Mouse (Mus musculus) induced T-regulatory cell, adult 2 months (primary cell): Measurements from ENCODE around the gene Sesn2.
A peak's percentile ranks its signal among the peaks of the same experiment; 100 is the strongest.
"Not testable (repeated sequence)": the region's sequence is repeated elsewhere in the genome, so short reads cannot be mapped to it uniquely, and the experiment has no call there.

ENCODE experiments used
- DNase-seq: peaks from one replicate; pipeline ENCODE4 v3.0.0-alpha.2; 2012; ENCODE audit warnings: low read depth

Gene Sesn2

DNA sequence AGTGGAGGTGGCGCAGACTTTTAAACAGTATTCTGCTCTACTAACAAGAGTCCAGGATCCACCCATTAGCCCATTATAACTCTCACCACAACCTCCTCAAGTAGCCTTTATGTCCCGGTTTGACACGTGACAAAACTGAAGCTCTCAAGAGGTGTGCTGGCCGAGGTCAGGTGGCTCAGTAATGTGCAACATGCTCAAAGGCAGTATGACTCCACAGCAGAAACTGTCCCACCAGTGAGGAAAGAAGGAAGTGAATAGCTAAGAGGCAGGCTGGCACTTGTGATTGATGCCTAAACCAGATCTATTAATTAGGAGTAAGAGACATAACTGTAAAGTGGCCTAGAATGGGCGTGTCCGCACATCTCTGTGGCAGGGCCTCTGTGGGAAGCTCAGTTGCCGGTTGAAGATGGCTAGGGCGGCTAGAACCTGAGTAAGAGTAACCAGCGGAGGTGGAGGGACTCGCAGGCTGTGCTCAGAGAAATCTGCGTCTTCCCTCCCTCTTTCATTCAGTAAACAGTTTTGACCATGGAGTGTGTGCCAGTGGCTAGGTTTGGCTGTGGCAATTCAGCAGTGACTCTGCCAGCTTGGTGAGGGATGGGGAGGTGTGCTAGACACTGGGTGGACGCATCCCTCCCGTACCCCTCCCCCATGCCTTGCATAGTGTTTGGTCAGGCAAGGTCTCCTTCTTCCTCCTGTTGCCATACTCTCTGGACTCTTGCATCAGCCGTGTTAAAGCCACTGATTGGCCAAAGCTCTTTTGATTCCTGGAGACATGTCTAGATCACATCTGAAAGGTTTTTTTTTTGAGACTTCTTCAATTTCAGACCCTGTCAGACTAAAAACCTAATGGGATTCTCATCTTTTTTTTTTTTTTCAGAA, 3.3 kb upstream of the Sesn2 start:
- peak; percentile 37 for DNase-seq

DNA sequence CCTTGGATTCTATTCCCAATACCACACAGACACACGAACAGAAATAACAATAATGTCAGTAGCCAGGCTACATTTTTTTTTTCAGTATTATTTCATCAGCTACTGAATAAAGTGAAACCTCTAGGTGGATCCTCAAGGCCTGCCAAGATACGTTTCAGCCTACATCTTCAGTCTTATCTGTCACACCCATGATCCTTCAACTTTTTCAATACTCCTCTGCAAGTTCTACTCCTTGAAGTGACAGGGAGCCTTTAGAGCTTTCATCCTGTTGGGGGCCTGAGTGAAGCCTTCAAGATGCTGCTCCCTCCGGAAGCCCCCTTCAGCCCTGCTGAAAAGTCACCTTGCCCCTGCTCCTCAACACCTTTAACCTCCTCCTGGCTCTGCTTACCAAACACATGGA, 1.8 kb upstream of the Sesn2 start:
- no peak for DNase-seq

DNA sequence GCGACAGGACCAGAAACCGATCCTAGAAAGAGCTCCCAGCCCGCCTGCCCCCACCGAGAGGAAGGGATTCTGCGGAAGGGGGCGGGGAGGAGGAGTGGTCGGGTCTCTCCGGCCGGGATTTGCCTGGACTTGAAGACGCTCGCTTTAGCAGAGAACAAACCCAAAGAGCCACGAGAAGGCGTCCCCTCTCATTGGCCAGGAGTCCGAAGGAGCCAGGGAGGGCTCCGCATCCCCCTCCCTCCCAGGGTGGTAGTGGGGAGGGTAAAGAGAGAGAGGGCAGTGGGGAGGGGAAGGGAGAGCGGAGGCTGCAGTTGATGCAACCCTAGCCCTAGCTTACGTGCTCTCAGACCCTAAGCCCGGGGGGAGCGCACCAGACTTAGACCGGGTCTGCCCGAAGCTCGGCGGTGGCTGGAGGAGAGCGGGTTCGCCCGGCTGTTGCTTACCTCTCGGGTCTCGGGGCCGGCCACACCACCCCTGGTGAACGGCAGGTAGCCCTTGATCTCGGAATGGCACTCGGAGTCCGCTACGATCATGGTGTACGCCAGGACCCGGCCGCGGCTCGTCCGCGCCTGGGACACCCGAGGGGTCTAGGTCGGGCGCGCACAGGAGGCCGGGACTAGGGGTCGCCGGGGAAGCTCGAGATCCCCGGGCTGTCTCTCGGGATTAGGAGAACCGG, 542 bp downstream of the Sesn2 start:
- DNase-seq, result peak; percentile 69

- no peak for DNase-seq
These were observed 3.1 kb downstream of the Sesn2 start for GRCm38 (mm10) chr4:132507210-132507609.

- no peak for DNase-seq
These were observed 4.1 kb downstream of the Sesn2 start for GRCm38 (mm10) chr4:132506250-132506649.

- no peak for DNase-seq
These were observed 4.5 kb downstream of the Sesn2 start for GRCm38 (mm10) chr4:132505800-132506199.

- DNase-seq, result no peak
These were observed 5.1 kb downstream of the Sesn2 start for GRCm38 (mm10) chr4:132505034-132505738.

- DNase-seq, result no peak
These were observed 7.0 kb downstream of the Sesn2 start for GRCm38 (mm10) chr4:132503344-132503743.

DNA sequence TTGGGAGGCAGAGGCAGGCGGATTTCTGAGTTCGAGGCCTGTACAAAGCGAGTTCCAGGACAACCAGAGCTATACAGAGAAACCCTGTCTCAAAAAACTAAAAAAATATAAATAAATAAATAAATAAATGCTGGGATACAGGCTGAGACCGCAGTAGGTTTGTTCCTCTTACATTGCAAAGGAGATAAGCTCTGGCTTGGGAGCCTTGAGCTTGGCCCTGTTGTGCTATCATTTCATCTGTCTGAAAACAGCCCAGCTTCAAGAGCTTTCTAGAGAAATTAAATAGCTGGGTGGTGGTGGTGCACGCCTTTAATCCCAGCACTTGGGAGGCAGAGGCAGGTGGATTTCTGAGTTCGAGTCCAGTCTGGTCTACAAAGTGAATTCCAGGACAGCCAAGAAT, 8.7 kb downstream of the Sesn2 start:
- no peak for DNase-seq

- no peak for DNase-seq
These were observed 15.9 kb downstream of the Sesn2 start for GRCm38 (mm10) chr4:132494271-132494918.

DNA sequence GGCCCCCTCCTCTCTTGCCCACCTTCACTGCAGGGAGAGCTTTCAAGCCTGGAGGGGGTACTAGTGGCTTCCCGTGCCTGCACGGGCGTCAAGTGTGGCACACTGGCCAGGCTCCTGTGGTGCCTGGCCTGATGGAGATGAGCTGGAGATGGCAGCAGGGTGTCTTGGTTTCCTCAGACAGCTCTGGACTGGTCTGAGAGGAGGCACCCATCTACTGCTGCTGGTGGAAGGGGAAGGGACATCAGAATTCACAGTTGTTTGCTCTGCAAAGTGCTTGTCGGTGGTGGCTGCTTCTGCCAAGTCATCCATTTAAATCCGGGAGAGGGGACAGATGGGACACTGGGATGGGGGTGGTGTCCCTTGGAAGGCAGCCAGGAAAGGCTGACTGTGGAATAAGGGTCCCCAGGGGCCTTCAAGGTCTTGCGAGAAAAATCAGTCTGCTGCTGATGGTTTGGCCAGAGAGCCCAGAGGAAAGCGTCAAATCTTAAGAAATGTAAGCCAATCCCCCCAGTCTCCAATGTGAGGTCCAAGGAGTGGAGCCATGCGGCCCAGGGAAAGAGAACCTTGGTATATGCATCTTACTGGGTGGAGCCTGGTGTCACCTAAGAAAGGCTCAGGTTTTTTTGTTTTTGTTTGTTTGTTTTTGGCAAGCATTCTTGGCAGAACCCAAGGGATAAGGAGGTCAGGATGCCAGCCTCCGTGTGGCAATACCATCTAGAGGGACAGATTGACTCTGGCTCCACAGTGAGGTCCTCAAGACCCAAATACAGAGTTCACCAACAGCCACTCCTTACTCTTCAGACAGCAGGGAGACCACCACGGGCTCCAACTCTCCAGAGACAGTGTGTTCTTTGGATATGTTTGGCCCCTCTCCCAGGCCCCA, 17.9 kb downstream of the Sesn2 start:
- no peak for DNase-seq

DNA sequence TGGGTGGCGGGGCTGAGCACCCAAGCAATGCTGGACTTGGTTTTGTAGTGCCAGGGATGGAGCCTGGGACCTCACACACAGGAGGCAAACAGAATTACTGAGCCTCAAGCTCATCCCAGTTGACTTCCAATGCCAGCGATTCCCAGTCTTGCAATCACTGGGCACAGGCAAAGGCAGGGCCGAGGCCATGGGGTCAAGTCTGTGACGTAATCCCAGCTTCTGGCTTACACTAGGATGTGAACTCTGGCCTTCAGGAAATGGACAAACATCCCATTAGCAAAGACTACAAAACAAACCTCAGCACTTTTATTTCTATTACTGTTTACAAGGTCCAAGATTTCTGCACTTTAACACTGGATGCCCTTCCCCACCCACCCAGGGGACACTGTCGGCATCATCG, 18.6 kb downstream of the Sesn2 start:
- no peak for DNase-seq

GRCm38 (mm10) chr4:132491057-132491456, 19.2 kb downstream of the Sesn2 start:
- DNase-seq, result no peak

DNA sequence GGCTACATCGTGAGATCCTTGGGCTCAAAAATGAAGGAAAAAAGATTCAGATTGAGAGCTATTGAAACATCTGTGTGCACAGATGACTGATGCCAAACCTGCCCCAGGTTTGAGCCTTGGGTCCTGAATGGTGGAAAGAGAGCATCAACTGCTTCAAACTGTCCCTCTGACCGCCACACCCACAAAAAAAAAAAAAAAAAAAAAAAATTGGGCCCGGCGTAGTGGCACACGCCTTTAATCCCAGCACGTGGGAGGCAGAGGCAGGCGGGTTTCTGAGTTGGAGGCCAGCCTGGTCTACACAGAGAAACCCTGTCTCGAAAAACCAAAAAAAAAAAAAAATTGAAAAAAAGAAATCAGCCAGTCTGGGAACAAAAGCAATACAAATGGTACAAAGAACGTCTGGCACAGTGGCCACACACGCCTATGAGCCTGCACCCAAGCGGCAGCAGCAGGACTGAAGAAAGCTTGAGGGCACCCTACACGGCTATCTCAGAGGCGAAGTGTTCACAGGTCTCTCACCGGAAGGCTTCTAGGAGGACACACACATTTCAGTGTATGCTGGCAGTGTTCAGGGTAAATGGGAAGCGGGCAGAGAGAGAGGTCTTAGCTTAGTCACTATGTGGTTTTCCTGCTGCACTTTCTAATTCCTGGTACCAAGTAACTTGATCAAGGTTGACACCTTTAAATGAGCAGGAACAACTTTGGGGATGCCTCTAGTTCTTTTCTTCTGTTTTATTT, 19.9 kb downstream of the Sesn2 start:
- DNase-seq, result no peak

DNA sequence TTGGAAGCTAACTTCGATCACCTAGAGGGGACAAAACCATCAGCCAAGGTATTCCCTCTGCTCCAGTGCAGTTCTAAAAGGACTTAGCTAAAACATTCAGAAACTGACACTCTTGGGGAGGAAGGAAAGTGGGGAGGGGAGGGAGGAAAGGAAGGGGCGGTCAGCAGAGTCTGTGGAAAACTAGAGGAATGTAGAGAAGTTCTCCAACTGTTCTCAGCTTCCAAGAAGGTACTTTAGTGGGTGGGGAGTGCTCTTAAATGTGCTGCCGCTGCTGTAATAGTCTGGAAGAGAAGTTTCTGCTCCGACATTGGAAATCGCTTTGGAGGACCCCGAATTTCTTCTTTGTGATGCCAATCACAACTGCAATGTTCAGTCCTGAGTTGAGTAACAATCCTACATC, 21.3 kb downstream of the Sesn2 start:
- no peak for DNase-seq

DNA sequence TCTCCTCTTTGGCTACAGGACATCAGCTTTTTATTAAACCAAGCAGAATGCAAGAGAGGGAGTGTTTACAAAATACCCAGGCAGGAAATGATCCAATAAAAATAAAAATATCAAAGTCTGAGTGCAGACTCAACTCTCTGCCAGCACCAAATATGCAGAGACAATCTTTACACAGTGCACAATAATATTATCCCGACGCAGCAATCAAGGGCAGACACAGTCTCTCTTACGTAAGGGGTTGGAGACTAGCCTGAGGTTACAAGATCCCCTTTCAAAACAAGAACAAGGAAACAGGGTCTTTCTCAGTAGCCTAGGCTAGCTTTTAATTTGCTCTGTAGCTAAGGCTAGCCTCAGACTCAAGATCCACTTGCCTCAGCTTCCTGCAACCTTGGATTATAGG, 21.8 kb downstream of the Sesn2 start:
- DNase-seq, result no peak

DNA sequence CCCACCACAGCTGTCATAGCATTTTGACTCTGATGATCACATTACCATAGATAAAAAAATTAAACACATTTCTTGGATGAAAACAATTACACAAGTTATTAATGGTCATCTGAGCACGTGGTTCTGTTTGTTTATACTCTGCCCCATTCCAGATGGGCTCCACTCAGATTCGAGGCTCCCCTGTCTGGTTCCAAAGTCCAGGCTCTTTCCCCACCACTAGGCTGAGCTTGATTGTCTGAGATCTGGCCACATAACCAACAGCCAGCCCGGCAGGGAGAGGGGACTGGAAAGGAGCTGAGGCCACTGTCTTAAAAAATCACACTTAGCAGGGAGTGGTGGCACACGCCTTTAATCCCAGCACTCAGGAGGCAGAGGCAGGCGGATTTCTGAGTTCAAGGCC, 25.5 kb downstream of the Sesn2 start:
- no peak for DNase-seq

GRCm38 (mm10) chr4:132484231-132484630, 26.1 kb downstream of the Sesn2 start:
- no peak for DNase-seq

DNA sequence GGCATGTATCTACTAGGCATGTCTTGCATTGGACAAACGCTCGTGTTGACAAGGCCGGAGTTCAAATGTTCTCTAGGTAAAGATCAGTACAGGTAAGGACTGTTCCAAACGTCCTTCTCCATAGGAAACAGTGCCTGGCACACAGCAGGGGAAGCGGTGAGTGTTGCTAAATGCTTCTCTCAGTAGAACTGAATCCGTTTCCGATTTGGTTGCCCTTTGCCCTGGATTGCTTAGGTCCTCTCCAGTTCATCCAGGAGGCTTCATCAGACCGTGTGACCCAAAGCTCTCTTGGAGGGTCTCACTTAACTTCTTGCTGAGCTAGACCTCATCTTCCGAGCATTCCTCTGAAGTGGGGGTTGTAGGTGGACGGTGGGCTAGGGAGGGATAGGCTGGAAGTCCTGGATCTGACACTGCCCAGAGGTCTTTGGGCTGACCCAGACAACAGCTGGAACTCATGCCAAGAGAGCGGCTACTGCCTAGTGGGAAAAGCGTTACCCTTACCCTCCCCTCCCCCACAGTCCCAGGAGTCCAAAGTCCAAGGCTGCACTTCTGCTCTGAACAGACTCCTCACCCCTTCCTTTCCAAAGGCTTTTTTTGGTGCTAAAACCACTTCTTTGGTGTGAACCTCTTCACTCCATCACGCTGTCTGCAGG, 27.2 kb downstream of the Sesn2 start:
- no peak for DNase-seq

DNA sequence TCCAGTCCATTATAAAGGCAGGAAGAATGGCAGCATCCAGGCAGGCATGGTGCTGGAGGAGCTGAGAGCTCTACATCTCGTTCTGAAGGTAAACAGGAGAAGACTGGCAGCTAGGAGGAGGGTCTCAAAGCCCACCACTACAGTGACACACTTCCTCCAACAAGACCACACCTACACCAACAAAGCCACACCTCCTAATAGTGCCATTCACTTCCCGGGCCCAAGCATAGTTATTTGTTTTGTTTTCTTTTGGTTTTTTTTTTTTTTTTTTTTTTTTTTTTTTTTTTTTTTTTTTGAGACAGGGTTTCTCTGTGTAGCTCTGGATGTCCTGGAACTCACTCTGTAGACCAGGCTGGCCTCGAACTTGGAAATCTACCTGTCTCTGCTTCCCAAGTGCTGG, 28.2 kb downstream of the Sesn2 start:
- DNase-seq, result not testable (repeated sequence)
